8 mouse cellular contexts compared by ENCODE assay signal in genomic region chr19:40588293-40588654, GRCm38 (mm10). TPM values are rescaled to one million over a fixed set of nuclear protein-coding genes. Genes with fewer than 3 reads are reported as not detected.
DNase-seq lines count a peak whose midpoint lies in the region; ATAC-seq and TF ChIP-seq lines count a peak whose summit lies in the region.

Aldh18a1 (minus strand) TSS chr19:40588463.

- peaks cover 24% of the 10 kb centered on the region; the same call in 1 of the 2 replicates for H3K36me3 ChIP-seq in E14TG2a.4 (ENCODE audit: insufficient read depth, low read length)
- H3K36me3 ChIP-seq in forebrain, embryonic 12.5 days (replicated peaks), result peaks cover 27% of the 10 kb centered on the region
- H3K36me3 ChIP-seq in heart, postnatal 0 days (replicated peaks; ENCODE audit: control insufficient read depth, insufficient read depth, low read length), result no peaks in the 10 kb centered on the region
- H3K36me3 ChIP-seq in liver, embryonic 16.5 days (ENCODE audit: control insufficient read depth, insufficient read depth), result no peaks in the 10 kb centered on the region
- H3K36me3 ChIP-seq in neural tube, embryonic 13.5 days, result peaks cover 14% of the 10 kb centered on the region
- H3K36me3 ChIP-seq in testis, adult 2 months (ENCODE audit: control insufficient read depth, insufficient read depth, low read length), result no peaks in the 10 kb centered on the region

- no peak for TF ChIP-seq CTCF in E14TG2a.4 (conservative IDR thresholded peaks at IDR 0.05; ENCODE audit: low read length)
- TF ChIP-seq CTCF in heart, postnatal 0 days (IDR thresholded peaks at IDR 0.05; ENCODE audit: low read depth), result no peak
- TF ChIP-seq CTCF in testis, adult 2 months (IDR thresholded peaks at IDR 0.05; ENCODE audit: control insufficient read depth, insufficient read depth, insufficient replicate concordance, low read depth, low read length), result no peak

- H3K9me3 ChIP-seq in E14TG2a.4 (ENCODE audit: low read length), result no peaks in the 10 kb centered on the region
- no peaks in the 10 kb centered on the region for H3K9me3 ChIP-seq in forebrain, embryonic 12.5 days
- no peaks in the 10 kb centered on the region for H3K9me3 ChIP-seq in heart, postnatal 0 days (replicated peaks; ENCODE audit: control insufficient read depth, low read length)
- H3K9me3 ChIP-seq in liver, embryonic 16.5 days (replicated peaks; ENCODE audit: control insufficient read depth, low read length), result no peaks in the 10 kb centered on the region
- H3K9me3 ChIP-seq in neural tube, embryonic 13.5 days, result no peaks in the 10 kb centered on the region

- peak within 1 kb of the TSS; percentile 78 for H3K9ac ChIP-seq in forebrain, embryonic 12.5 days
- H3K9ac ChIP-seq in heart, postnatal 0 days (replicated peaks; ENCODE audit: low read depth, low read length), result peak within 1 kb of the TSS; percentile 55
- peak within 1 kb of the TSS; percentile 76 for H3K9ac ChIP-seq in liver, embryonic 16.5 days (ENCODE audit: low read depth, low read length)
- H3K9ac ChIP-seq in neural tube, embryonic 13.5 days, result peak within 1 kb of the TSS; percentile 87

- peak within 1 kb of the TSS; percentile 73 for H3K27ac ChIP-seq in forebrain, embryonic 12.5 days
- peak within 1 kb of the TSS; percentile 80 for H3K27ac ChIP-seq in heart, postnatal 0 days (ENCODE audit: low read depth)
- peak within 1 kb of the TSS; percentile 71 for H3K27ac ChIP-seq in liver, embryonic 16.5 days (ENCODE audit: low read length)
- peak within 1 kb of the TSS; percentile 76 for H3K27ac ChIP-seq in neural tube, embryonic 13.5 days (replicated peaks)
- peak within 1 kb of the TSS; percentile 39; the same call in 1 of the 2 replicates for H3K27ac ChIP-seq in testis, adult 2 months (ENCODE audit: control insufficient read depth, insufficient read depth, low read depth, low read length)

- TF ChIP-seq EP300 in heart, postnatal 0 days (IDR thresholded peaks at IDR 0.05; ENCODE audit: low read depth), result peak; percentile 71; the same call in 1 of the 2 replicates

- ATAC-seq in forebrain, embryonic 12.5 days (ENCODE audit: low FRiP score), result peak; percentile 97
- peak; percentile 94 for ATAC-seq in heart, postnatal 0 days (ENCODE audit: insufficient read depth, low read depth)
- peak; percentile 88 for ATAC-seq in liver, embryonic 16.5 days (ENCODE audit: low read depth)
- ATAC-seq in neural tube, embryonic 13.5 days (ENCODE audit: low read depth), result peak; percentile 96

- peak; percentile 37 for TF ChIP-seq POLR2A in testis, adult 2 months (IDR thresholded peaks at IDR 0.05; ENCODE audit: control insufficient read depth, low read depth, low read length)

- peaks cover 33% of the 10 kb centered on the region for H3K4me1 ChIP-seq in E14TG2a.4 (replicated peaks; ENCODE audit: low read depth, low read length)
- H3K4me1 ChIP-seq in forebrain, embryonic 12.5 days, result peaks cover 19% of the 10 kb centered on the region
- H3K4me1 ChIP-seq in heart, postnatal 0 days (ENCODE audit: control insufficient read depth, insufficient read depth), result peaks cover 12% of the 10 kb centered on the region
- peaks cover 24% of the 10 kb centered on the region for H3K4me1 ChIP-seq in liver, embryonic 16.5 days (ENCODE audit: control insufficient read depth, low read depth, low read length)
- peaks cover 21% of the 10 kb centered on the region for H3K4me1 ChIP-seq in neural tube, embryonic 13.5 days (replicated peaks)
- peaks cover 7% of the 10 kb centered on the region for H3K4me1 ChIP-seq in testis, adult 2 months (ENCODE audit: control insufficient read depth, insufficient read depth, low read length)

- peak within 1 kb of the TSS; percentile 75 for H3K4me2 ChIP-seq in forebrain, embryonic 12.5 days
- peak within 1 kb of the TSS; percentile 95 for H3K4me2 ChIP-seq in heart, postnatal 0 days (ENCODE audit: low read depth, low read length)
- peak within 1 kb of the TSS; percentile 95 for H3K4me2 ChIP-seq in liver, embryonic 16.5 days (ENCODE audit: low read depth, low read length)
- peak within 1 kb of the TSS; percentile 80 for H3K4me2 ChIP-seq in neural tube, embryonic 13.5 days

- 2% methylated on average over 34 of the region's 34 CpGs for WGBS in forebrain, embryonic 12.5 days
- WGBS in heart, postnatal 0 days, result under 1% methylated on average over 34 of the region's 34 CpGs
- 0% methylated on average over 34 of the region's 34 CpGs for WGBS in liver, embryonic 16.5 days (ENCODE audit: insufficient replicate concordance)
- WGBS in neural tube, embryonic 13.5 days, result under 1% methylated on average over 32 of the region's 34 CpGs

- peaks cover 12% of the 10 kb centered on the region; the same call in 1 of the 2 replicates for H3K27me3 ChIP-seq in E14TG2a.4 (ENCODE audit: insufficient read depth, low read length)
- H3K27me3 ChIP-seq in forebrain, embryonic 12.5 days, result no peaks in the 10 kb centered on the region
- H3K27me3 ChIP-seq in heart, postnatal 0 days (ENCODE audit: control insufficient read depth, insufficient read depth, low read length), result no peaks in the 10 kb centered on the region
- no peaks in the 10 kb centered on the region for H3K27me3 ChIP-seq in liver, embryonic 16.5 days (ENCODE audit: control insufficient read depth, insufficient read depth, low read depth, low read length)
- H3K27me3 ChIP-seq in neural tube, embryonic 13.5 days, result no peaks in the 10 kb centered on the region
- H3K27me3 ChIP-seq in testis, adult 2 months (ENCODE audit: control insufficient read depth, insufficient read depth, low read length), result no peaks in the 10 kb centered on the region

- peak; percentile 89 for DNase-seq in c-Kit-positive CD71-positive TER-119-positive erythroid progenitor cells, embryonic 14.5 days (ENCODE audit: low spot score)
- peak; percentile 91 for DNase-seq in heart, postnatal 0 days (ENCODE audit: low spot score)
- peak; percentile 94 to 95 for DNase-seq in kidney, postnatal 4 days

- peak within 1 kb of the TSS; percentile 87 for H3K4me3 ChIP-seq in E14TG2a.4 (replicated peaks; ENCODE audit: low read length)
- peak within 1 kb of the TSS; percentile 76 for H3K4me3 ChIP-seq in forebrain, embryonic 12.5 days (replicated peaks)
- H3K4me3 ChIP-seq in heart, postnatal 0 days (ENCODE audit: low read depth, low read length), result peak within 1 kb of the TSS; percentile 92
- H3K4me3 ChIP-seq in liver, embryonic 16.5 days (ENCODE audit: low read depth, low read length), result peak within 1 kb of the TSS; percentile 83
- peak within 1 kb of the TSS; percentile 86 for H3K4me3 ChIP-seq in neural tube, embryonic 13.5 days
- H3K4me3 ChIP-seq in testis, adult 2 months (ENCODE audit: control insufficient read depth, low read depth, low read length), result peak within 1 kb of the TSS; percentile 88

RNA-seq across cellular contexts. Expression of gene Aldh18a1, which starts in this region (rescaled TPM):
- 98.5 and 107 TPM in 2 replicates for polyA plus RNA-seq in forebrain, embryonic 12.5 days (2016; fragmentation: Nextera tagmentation; extraction: Ambion mirVana)
- 41.3 and 42.8 TPM in 2 replicates for total RNA-seq in heart, postnatal 0 days (2014; rRNA removed; ENCODE audit: low replicate concordance)
- 20.6 and 20.9 TPM in 2 replicates for polyA plus RNA-seq in heart, postnatal 0 days (2015; fragmentation: Nextera tagmentation; extraction: Ambion mirVana)
- 28.6 and 28.8 TPM in 2 replicates for polyA plus RNA-seq in liver, embryonic 16.5 days (2015; fragmentation: Nextera tagmentation; extraction: Ambion mirVana)
- polyA plus RNA-seq in neural tube, embryonic 13.5 days (2015; fragmentation: Nextera tagmentation; extraction: Ambion mirVana), result 54.1 and 64.6 TPM in 2 replicates
- polyA plus RNA-seq in testis, adult 2 months (2012; rRNA removed), result 4.3 and 4.8 TPM in 2 replicates

Comparison
In these comparisons a context has a peak if more than half of its experiments do, and no peak if none do; other contexts are left out.
1. Peak in every context shown above with its lines: DNase-seq, ATAC-seq, H3K4me3 ChIP-seq and H3K27ac ChIP-seq.